Mouse (Mus musculus) lung, adult 18-20 months (tissue): ENCODE results near the gene Hid1.
"Not testable (repeated sequence)": the region's sequence is repeated elsewhere in the genome, so short reads cannot be mapped to it uniquely, and the experiment has no call there.

Experiments
- DNase-seq, 2 experiments: peaks; one replicate each; pipeline ENCODE4 v3.0.0; 2022; ENCODE audit warnings: mixed read lengths in 2 of 2

Hid1 gene

DNA sequence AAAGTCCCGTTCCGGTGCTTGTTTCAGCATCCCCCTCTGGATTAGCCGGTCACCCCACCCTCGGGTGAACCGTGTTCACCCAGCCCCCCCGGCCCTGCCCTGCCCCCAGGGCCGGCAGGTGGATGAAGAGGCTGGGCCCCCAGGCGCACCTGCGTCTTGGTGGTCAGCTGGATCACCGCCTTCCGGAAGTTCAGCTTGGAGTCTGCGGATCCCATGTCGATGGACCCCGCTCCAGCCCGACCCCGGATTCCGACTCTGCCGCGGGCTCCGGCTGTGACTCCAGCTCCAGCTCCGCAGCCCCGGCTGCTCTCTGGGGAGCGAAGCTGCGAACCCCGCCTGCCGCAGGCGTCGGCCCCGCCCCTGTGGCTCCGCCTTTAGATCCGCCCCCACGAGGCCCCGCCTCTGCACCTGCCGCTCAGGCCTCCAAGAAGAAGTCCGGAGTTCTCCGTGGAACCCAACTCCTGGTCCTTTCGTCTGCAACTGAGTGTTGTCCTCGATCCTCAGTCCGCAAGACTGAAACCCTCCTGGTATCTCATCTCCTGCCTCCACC is at the start of gene Hid1:
Gene Hid1, minus strand, starts transcription at position 362 of the 550 bp plus-strand sequence.
- peak; percentile 90 for DNase-seq

DNA sequence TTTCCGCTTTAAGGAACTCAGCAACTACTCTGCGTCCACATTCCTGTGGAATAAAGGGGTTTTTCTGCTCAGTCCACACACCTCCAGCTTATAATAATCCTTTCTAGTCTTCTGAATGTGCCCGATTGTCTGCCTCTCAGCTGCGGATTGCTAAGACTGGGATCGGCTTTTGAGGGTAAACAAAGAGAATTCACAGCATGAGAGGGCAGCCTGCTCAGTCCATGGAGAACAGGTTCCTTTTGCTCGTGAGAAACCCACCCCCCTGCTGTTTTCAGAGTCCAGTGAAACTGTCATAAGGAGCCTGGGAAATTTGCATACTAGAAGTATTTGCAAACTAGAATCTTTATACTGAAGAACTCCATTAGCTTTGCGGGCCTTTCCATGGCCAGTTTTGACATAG is 42.0 kb upstream of the Hid1 start:
- DNase-seq: no peak

- no peak for DNase-seq
These were observed 40.8 kb upstream of the Hid1 start for GRCm38 (mm10) chr11:115408266-115408920.

- no peak for DNase-seq
These were observed 39.4 kb upstream of the Hid1 start for GRCm38 (mm10) chr11:115406858-115407401.

DNA sequence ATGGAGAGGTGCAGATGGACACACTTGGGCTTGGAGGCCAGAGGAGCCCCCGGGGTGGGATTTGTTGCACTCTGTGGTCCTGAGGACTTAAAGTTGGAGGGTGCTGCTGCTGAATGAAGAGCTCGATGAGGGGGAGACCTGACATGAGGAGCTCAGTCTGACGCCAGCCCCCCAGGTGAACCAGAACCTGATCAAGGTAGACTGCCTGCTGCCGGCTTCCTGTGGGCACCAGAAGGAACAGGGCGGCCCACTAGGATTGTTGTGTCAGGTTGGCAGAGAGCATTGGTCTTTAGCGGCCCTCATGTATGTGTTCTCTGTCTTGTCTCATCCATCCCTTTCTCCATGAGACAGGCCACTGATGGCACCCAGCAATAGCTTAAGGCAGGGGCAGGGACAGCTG is 38.2 kb upstream of the Hid1 start:
- DNase-seq: no peak

- DNase-seq: peak; percentile 86
These were observed 36.0 kb upstream of the Hid1 start, which contains the start of gene Mrpl58 for GRCm38 (mm10) chr11:115403338-115404124. Gene Mrpl58 (plus strand): TSS chr11:115403752.

- DNase-seq: no peak
These were observed 33.3 kb upstream of the Hid1 start for GRCm38 (mm10) chr11:115400630-115401391.

DNA sequence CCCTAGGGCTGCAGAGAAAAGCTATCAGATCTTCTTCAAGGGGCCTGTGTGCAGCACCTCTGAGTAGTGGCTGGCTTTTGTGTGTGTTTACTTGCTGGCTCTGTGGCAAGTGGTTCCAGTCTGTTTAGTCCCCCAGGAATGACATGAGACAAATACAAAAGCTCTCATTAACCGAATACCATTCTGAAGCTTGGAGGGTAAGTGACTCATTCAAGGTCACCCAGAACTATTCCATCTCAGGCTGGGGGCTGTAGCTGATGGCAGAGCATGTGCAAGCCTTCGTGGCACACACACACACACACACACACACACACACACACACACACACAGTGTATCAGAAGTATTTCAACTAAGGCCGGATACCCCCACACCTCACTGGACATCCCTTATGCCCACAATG is 32.6 kb upstream of the Hid1 start:
- no peak for DNase-seq

DNA sequence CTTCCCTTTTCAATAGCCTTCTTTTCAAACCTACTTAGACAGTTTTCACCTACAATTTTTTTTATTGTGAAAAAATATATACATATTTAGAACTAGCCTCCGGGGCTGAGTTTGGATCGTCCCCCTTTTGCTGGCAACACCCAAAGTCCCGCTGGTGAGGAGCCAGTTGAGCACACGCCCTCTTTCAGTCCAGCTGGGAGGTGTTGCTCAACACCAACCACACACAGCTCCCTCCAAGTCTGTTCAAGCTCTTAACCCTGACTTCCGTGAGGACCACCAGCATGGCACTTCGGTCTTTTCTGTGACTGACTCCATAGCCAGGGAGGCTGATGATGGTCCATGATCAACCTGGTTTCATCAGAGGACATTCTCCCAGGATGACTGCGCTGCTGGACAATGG is 30.5 kb upstream of the Hid1 start:
- no peak for DNase-seq

- DNase-seq: no peak
These were observed 26.3 kb upstream of the Hid1 start for GRCm38 (mm10) chr11:115393721-115394325.

GRCm38 (mm10) chr11:115391358-115391757 is 23.8 kb upstream of the Hid1 start:
- no peak for DNase-seq

DNA sequence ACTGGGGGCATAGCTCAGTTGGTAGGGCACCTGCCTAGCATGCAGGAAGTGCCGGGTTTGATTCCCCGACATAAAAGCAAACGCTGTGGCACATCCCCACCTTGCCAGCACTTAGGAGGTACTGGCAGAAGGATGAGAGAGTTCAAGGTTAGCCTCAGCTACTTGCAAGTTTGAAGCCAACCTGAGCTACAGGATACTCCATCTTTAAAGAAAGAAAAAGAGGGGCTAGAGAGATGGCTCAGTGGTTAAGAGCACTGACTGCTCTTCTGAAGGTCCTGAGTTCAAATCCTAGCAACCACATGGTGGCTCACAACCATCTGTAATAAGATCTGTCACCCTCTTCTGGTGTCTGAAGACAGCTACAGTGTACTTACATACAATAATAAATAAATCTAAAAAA is 19.3 kb upstream of the Hid1 start:
- not testable (repeated sequence) for DNase-seq

DNA sequence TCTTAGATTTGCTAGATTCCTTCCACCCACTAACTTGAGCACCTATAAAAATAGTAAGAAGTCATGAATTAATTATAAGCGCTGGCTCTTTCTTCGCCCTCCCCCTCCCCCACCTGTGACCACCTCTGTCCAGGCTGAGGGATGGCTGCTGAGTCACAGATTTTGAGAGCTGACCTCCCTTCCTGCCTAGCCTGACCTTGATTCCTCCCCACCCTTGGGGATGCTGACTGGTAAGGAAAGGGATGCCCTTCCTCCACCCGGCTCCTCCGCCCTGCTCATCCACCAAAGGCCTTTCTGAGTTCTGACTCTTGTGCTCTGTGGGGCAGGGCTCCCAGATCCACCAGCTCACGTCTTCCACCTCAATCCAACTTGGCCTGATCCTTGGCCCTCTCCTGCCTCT is 17.0 kb upstream of the Hid1 start:
- DNase-seq: no peak

- DNase-seq: peak; percentile 35 to 54
These were observed 16.3 kb upstream of the Hid1 start for GRCm38 (mm10) chr11:115383701-115384474.

DNA sequence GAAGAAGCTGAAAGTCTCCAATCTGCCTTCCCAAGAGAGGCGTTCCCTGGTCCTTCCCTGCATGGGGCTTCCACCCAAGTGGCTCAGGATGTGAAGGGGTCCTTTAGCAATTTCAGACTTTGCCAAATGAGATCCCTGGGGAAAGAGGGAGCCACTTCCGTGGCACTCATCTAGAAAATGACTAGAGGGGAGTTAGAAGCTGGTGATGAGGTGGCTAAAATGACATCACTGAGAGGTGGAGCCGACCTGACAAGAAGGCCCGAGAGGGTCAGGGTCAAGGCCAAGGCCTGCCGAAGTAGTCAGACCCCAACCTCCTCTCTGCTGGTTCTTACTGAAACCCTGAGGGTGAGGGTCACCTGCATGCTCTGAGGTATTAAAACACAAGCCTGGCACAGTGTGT is 15.3 kb upstream of the Hid1 start:
- DNase-seq: no peak

DNA sequence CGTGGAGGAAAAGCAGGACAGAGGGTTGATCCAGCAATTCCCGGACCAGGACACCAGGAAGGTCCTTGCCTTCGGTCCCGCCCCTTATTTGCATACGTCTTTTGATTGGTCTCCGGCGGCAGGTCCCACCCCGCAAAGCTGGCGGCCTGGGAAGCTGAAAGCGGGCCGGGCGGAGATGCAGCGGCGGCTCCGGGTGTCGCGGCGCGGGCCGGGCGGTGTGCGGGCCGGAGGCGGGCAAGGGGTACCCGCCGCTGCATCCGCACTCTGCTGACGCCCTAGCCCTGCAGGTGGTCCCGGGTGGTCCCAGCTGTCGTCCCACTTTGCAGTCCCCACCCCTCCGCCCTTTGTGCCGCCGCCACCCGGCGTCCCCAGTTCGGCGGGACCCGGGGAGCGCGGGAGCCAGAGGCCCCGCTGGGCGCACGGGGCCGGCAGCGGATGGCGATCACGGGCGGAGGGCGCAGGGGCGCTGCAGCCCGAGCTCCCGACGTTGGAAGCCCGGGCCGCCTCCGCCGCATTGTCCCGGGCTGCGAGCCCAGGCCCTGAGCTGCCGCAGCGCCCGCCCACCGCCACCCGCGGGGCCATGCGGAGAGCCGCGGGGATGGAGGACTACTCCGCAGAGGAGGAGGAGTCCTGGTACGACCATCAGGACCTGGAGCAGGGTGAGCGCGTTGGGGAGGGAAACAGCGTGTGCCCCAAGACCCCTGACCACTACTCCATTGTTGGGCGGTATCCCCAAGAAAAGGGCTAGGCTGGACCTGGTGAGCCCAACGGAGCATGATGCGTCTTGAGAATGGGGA is 14.4 kb upstream of the Hid1 start, which contains the start of gene Cdr2l:
Gene Cdr2l, plus strand, starts transcription at position 174 of the 797 bp plus-strand sequence.
- DNase-seq: peak; percentile 94 to 95

GRCm38 (mm10) chr11:115381276-115381675 is 13.7 kb upstream of the Hid1 start:
- no peak for DNase-seq

- DNase-seq: no peak
These were observed 10.3 kb upstream of the Hid1 start for GRCm38 (mm10) chr11:115377854-115378253.

DNA sequence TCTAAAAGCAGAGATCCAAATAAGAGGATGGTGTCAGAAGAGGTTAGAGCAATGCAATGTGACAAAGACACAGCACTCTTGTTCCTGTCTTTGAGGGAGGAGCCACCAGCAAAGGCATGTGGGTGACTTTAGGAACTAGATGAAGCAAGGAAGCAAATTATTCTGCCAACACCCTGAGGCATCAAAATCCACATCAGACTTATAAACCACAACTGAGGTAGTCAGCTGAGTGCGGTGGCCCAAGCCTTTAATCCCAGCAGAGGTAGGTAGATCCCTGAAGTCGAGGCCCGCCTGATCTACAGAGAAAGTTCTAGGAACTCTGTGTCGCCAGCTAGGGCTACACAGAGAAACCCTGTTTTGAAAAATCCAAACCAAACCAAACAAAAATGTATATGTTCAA is 9.7 kb upstream of the Hid1 start:
- DNase-seq: no peak

- no peak for DNase-seq
These were observed 9.2 kb upstream of the Hid1 start for GRCm38 (mm10) chr11:115376722-115377121.
